Mouse (Mus musculus) left cerebral cortex, adult 8-10 months (tissue): Measurements from ENCODE around the gene Gm42372. TPM values are rescaled to one million over a fixed set of nuclear protein-coding genes. Genes with fewer than 3 reads are reported as not detected.
"Not testable (repeated sequence)": the region's sequence is repeated elsewhere in the genome, so short reads cannot be mapped to it uniquely, and the experiment has no call there.

Experiments used
- DNase-seq, 2 experiments: peaks; one replicate each; pipeline ENCODE4 v3.0.0; 2022; ENCODE audit warnings: low spot score in 2 of 2
- total RNA-seq, 4 experiments: library from RNA; stranded (reverse); gene quantifications; 2 replicates each; pipeline ENCODE4 v1.2.4; 2022

Gene Gm42372
- 10 to 100 TPM; 60.8 to 66.8 (median 62.2) TPM for total RNA-seq

DNA sequence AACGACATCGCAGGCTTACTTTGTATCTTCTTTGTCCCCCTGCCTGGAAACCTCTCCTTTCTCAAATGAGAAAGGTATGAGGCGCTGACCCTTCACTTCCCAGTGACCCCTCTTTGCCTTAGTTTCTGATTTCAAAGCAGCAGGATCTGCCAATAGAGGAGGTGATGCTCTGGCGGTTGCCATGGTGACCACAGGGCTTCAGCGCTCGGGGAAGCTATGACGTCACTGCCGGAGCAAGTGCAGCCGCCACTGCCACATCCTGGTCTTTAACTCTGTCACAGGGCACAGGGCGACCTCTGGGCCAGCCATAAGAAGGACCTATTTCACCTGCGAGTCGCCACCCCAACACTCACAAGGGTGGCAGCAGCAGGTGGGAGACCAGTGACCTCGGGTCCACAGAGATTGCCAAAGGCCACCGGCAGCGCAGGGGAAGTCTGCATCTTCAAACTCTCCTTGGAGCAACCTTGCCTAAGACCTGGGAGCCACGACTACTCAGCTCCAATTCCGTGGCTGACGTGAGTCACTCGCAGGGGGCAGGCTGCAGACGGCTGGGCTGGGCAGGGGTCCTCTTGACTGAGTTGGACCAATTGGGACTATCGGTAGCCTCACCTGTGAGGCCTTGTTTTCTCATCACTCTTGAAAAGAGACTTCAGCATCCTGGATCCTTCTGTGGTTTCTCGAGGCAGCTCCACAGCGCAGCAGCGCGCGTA is at the start of gene Gm42372:
TSS of gene Gm42372 (plus strand) at position 228 of the 710 bp plus-strand sequence.
- DNase-seq = peak; percentile 70 to 92

GRCm38 (mm10) chr7:16937312-16937711 is 45.6 kb upstream of the Gm42372 start:
- no peak for DNase-seq

DNA sequence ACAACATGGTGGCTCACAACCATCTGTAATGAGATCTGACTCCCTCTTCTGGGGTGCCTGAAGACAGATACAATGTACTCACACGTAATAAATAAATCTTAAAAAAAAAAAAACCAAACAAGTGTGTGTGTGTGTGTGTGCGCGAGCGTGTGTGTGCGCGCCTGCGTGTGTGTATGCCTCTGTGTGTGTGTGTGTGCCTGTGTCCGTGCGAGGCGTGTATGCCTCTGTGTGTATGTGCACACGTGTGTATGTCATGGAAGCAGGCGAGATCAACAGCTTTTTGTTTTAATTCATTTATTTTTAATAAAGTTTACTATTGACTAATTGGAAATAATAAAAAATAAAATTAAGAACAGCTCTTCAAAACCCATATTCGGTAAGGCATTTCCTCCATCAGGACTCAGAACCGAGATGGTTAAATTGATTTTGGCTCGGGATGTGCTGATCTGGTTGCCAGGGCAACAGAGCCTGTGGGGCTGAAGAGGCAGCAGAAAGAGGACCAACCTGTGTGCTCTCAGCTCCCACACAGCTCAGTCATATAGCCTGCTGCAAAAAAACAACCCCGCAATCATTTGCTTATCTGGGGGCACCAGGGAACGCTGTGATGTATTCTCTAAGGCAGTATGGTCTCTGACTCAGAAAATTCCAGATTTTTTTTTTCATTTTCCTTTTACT is 44.6 kb upstream of the Gm42372 start:
- peak in 1 of 2 experiments; percentile 78 for DNase-seq

GRCm38 (mm10) chr7:16940292-16940691 is 42.6 kb upstream of the Gm42372 start:
- DNase-seq = peak in 1 of 2 experiments; percentile 84

DNA sequence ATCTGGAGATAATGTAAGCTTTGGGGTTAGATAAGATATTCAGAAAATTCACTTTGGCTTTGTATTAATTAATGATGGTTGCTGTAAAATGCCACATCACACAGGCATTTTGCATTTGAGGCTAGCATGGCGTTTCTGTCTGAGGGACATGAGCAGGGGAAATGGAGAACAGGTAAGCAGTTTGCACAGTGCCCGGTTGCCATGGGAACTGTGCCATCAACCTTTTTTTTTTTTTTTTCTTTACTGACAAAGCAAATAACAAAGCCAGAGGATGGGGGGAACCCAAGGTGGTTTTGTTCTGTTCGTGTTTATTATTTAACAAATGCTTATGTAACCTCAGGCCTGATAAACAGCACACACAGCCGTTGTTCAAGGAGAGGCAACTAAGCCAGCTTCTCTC is 40.0 kb upstream of the Gm42372 start:
- DNase-seq = no peak

- DNase-seq = peak; percentile 79 to 91
Observed at GRCm38 (mm10) chr7:16944061-16944807, 38.7 kb upstream of the Gm42372 start, which contains the start of gene Pnmal2. Gene Pnmal2 (plus strand): TSS chr7:16944682.

- DNase-seq = no peak
Observed at GRCm38 (mm10) chr7:16944808-16945315, 38.0 kb upstream of the Gm42372 start.

DNA sequence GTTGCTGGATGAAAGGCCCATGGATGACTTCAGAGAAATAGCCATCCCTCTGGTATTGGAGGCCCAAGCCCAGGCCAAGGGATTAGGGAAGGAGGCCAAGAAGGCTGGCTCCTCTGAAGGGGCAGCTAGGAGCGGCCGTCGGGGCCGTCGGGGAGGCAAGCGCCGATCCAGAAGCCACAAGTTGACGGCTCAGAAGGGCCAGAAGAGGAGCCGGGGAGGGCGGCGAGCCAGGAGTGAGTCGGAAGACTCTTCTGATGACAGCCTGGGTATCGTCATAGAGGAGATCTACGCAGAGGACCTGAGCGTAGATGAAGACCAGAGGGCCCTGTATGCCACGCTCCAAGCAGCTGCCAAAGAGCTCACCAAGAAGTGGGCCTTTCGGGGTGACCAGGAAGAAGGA is 37.5 kb upstream of the Gm42372 start:
- DNase-seq = no peak

DNA sequence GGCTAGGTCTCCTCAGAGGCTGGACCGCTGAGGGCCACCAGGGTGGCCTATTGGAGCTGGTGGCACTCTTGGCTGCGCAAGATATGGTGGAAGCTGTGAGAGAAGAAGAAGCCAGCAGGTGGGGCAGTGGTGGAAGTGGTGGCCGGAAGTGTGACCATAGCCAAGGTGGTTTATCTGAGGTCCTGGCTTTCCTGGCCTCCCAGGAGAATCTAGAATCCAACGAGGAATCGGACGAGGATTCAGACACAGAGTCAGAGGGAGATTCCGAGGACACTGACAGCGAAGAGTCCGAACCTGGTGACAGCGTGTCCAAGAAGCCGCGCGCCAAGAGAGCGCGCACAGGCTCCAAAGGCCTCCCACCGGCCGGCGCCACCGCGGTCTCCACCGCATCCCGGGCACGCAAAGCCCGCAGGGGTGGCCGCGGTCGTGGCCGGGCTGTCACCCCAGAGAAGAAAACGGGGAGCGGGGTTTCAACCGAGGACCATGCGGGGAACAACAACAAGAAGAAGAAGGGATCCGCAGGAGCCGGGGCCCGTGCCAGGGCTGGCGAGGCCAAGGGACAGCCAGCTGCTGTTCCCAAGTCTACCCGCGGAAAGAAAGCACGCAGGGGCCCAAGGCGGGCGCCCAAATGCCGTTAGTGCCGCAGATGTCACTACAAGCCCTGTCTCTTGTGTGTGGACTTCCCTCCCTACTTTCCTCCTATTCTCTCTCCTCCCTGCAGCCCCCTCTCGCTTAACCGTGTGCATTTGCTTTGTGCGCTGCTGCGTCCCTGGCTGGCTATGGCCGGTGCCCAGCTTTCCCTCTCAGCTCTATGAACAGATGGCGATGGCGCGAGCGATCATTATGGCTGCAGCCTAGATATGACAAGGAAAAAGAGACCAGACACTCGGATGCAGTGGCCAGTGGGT is 36.2 kb upstream of the Gm42372 start:
- no peak for DNase-seq

- DNase-seq = no peak
Observed at GRCm38 (mm10) chr7:16947349-16947895, 35.5 kb upstream of the Gm42372 start.

DNA sequence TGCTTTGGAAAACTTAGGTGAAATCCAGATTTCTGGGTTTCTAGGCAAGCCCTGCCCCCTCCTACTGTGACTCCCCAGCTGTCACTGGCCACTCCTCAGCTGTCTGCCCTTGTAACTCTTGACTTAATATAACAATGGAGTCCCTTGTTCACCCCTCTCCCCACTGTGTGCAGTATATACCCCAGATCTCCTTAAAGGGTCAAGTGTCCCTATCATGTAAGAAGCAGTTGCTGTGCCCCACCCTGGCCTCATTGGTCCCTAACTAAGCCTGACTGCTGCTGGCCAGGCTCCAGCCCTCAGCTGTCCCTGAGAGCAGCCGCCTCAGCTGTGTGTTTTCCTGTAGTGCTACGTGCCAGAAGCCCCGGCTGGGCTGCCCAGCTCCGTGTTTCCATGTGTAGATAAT is 34.9 kb upstream of the Gm42372 start:
- DNase-seq = no peak

DNA sequence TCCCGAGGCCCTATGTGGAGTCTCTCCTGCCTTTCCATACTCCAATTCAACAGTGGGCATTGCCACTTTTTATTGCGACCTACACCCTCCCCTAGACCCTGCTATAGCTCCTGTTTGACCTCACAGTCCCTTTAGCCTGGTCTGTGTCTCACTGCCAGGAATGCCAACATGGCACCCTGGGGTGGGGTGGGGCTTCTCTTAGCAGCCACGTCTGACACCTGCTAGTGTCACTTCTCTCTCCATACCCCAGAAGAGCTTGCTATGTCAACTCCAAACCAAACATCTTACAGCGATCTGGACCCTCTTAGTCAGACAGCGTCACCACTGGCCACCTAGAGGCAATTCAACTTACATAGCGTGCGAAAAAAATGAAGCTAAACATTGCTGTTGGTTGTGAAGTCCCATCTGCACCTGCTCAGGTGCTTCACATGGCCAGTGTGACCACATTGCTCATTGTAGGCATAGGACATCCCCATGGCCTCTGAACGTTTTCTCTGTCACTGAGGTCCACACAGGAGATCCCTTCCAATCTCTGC is 33.9 kb upstream of the Gm42372 start:
- DNase-seq = no peak

- peak; percentile 68 to 83 for DNase-seq
Observed at GRCm38 (mm10) chr7:16949908-16950841, 32.7 kb upstream of the Gm42372 start.

- peak; percentile 62 to 77 for DNase-seq
Observed at GRCm38 (mm10) chr7:16950861-16951635, 31.8 kb upstream of the Gm42372 start.

DNA sequence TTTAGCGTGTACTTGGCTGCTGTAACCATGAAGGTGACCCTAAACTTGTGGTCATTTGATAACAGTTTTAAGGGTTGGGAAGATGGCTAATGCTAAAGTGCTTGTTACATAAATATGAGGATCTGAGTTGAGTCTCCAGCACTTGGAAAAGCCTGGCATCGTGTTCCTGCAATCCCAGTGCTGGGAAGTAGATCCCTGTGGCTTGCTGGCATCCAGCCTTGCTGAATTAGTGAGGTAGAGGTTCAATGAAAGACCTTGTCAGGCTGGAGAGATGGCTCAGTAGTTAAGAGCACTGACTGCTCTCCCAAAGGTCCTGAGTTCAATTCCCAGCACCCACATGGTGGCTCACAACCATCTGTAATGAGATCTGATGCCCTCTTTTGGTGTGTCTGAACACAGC is 29.1 kb upstream of the Gm42372 start:
- not testable (repeated sequence) for DNase-seq

GRCm38 (mm10) chr7:16955712-16956111 is 27.2 kb upstream of the Gm42372 start:
- DNase-seq = no peak

DNA sequence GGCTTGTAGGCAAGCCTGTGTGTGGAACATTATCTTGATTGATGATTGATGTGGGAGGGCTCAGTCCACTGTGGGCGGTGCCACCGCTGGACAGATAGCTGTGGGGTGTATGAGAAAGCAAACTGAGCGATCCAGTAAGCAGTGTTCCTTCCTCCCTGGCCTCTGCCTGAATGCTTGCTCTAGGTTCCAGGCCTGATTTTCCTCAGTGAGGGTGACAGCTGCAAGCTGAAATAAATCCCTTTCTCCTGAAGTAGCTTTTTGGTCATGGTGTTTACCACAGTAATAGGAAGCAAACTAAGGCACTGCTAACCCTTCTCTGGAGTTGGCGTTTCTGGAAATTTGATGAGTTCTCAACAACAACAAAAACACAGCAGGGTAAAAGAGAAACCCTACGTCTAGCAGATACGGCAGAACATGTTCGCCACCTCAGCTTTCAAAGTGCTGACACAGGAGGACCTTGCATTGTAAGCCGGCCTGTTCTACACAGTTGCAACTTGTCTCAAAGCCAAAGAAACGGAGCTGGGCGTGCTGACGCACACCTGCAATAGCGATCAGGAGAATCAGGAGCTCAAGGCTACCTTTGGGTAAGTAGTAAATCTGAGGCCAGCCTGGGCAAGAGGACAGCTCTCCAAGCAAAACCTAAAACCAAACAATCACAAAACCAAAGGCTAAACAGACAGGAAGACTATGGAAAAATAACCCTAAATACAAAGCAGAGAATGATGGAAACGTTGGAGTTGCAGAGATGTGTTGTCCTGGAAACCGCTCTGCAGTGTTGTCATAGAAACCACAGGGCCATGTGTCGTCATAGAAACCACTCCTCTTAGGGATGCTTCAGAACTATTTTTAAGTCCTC is 26.2 kb upstream of the Gm42372 start:
- DNase-seq = peak; percentile 57 to 77
